Mouse (Mus musculus) bone marrow macrophage, adult 2 months (primary cell): ENCODE data around the gene Zfp385b. TPM values are rescaled to one million over a fixed set of nuclear protein-coding genes. Genes with fewer than 3 reads are reported as not detected.

Experiments used
- H3K27ac ChIP-seq: 2 replicates; pipeline ENCODE4 v1.5.1; 2012; ENCODE audit warnings: low read depth, low read length; ENCODE audit not compliant: insufficient read depth
- H3K4me1 ChIP-seq: 2 replicates; pipeline ENCODE4 v1.6.1; 2012; ENCODE audit warnings: low read length; ENCODE audit not compliant: control insufficient read depth, insufficient read depth
- H3K4me3 ChIP-seq: 2 replicates; pipeline ENCODE4 v1.5.1; 2012; ENCODE audit warnings: mild to moderate bottlenecking, low read length, moderate library complexity; ENCODE audit not compliant: insufficient read depth
- CTCF ChIP-seq: IDR thresholded peaks from 2 replicates; pipeline ENCODE4 v1.5.1; 2012; ENCODE audit warnings: low read depth, mild to moderate bottlenecking, low read length, moderate library complexity
- POLR2A ChIP-seq: IDR thresholded peaks from 2 replicates; pipeline ENCODE4 v1.6.1; 2012; ENCODE audit warnings: mild to moderate bottlenecking, low read depth, low read length, borderline replicate concordance
- polyA plus RNA-seq: library from polyadenylated mRNA; stranded (reverse); fragments of >200 nt; gene quantifications from 2 replicates; pipeline ENCODE4 v1.2.4, GENCODE M21; 2012; ENCODE audit not compliant: missing spikeins, insufficient read depth, insufficient read length

Gene Zfp385b
- polyA plus RNA-seq, 1 experiment = not detected

- Histone ChIP-seq H3K4me3 (no peak overlapping the region), H3K4me1 (no peaks in the 10 kb centered on the region), H3K27ac (no peak overlapping the region)
- no peak for TF ChIP-seq CTCF
- no peak for TF ChIP-seq POLR2A
Observed at GRCm38 (mm10) chr2:77795859-77796552, 23.4 kb downstream of the Zfp385b start.

GRCm38 (mm10) chr2:77790846-77791245 is 28.6 kb downstream of the Zfp385b start:
- TF ChIP-seq POLR2A (no peak), CTCF (no peak)
- no peak overlapping the region for H3K4me3 ChIP-seq

GRCm38 (mm10) chr2:77790295-77790694 is 29.1 kb downstream of the Zfp385b start:
- TF ChIP-seq POLR2A (no peak), CTCF (no peak)
- H3K27ac ChIP-seq = no peak overlapping the region
- no peak overlapping the region for H3K4me3 ChIP-seq
- H3K4me1 ChIP-seq = no peaks in the 10 kb centered on the region

More at GRCm38 (mm10) chr2:77790846-77791245, 28.6 kb downstream of the Zfp385b start:
- Histone ChIP-seq H3K27ac (no peak overlapping the region), H3K4me1 (no peaks in the 10 kb centered on the region)

- no peaks in the 10 kb centered on the region for H3K4me1 ChIP-seq
Observed at GRCm38 (mm10) chr2:77781390-77781789, 38.0 kb downstream of the Zfp385b start.

GRCm38 (mm10) chr2:77777781-77778180 is 41.7 kb downstream of the Zfp385b start:
- H3K4me3 ChIP-seq = no peak overlapping the region

More at GRCm38 (mm10) chr2:77781390-77781789, 38.0 kb downstream of the Zfp385b start:
- H3K4me3 ChIP-seq = no peak overlapping the region
- no peak for TF ChIP-seq POLR2A
- no peak overlapping the region for H3K27ac ChIP-seq

GRCm38 (mm10) chr2:77777047-77777686 is 42.3 kb downstream of the Zfp385b start:
- Histone ChIP-seq H3K27ac (no peak overlapping the region), H3K4me1 (no peaks in the 10 kb centered on the region), H3K4me3 (no peak overlapping the region)
- TF ChIP-seq CTCF = no peak
- no peak for TF ChIP-seq POLR2A

More at GRCm38 (mm10) chr2:77777781-77778180, 41.7 kb downstream of the Zfp385b start:
- TF ChIP-seq POLR2A = no peak
- no peak for TF ChIP-seq CTCF
- Histone ChIP-seq H3K27ac (no peak overlapping the region), H3K4me1 (no peaks in the 10 kb centered on the region)

- H3K4me1 ChIP-seq = no peaks in the 10 kb centered on the region
- TF ChIP-seq POLR2A (no peak), CTCF (no peak)
- H3K27ac ChIP-seq = no peak overlapping the region
Observed at GRCm38 (mm10) chr2:77775247-77775880, 44.1 kb downstream of the Zfp385b start.

GRCm38 (mm10) chr2:77770056-77770697 is 49.3 kb downstream of the Zfp385b start:
- no peak for TF ChIP-seq POLR2A
- no peak for TF ChIP-seq CTCF
- Histone ChIP-seq H3K27ac (no peak overlapping the region), H3K4me3 (no peak overlapping the region), H3K4me1 (no peaks in the 10 kb centered on the region)

More at GRCm38 (mm10) chr2:77775247-77775880, 44.1 kb downstream of the Zfp385b start:
- no peak overlapping the region for H3K4me3 ChIP-seq

GRCm38 (mm10) chr2:77768321-77768886 is 51.0 kb downstream of the Zfp385b start:
- Histone ChIP-seq H3K4me3 (no peak overlapping the region), H3K4me1 (no peaks in the 10 kb centered on the region), H3K27ac (no peak overlapping the region)
- no peak for TF ChIP-seq CTCF
- TF ChIP-seq POLR2A = no peak

GRCm38 (mm10) chr2:77761967-77762366 is 57.5 kb downstream of the Zfp385b start:
- TF ChIP-seq CTCF = no peak
- no peak overlapping the region for H3K4me3 ChIP-seq
- no peaks in the 10 kb centered on the region for H3K4me1 ChIP-seq
- no peak overlapping the region for H3K27ac ChIP-seq
